14 mouse cellular contexts compared by ENCODE assay signal in genomic region chr5:56943899-56944298, GRCm38 (mm10).
"Had no signal": no experiment of that assay in that cellular context is flagged by ENCODE, and none has a peak within 500 bp of the region (broad histone marks: within the 10 kb centered on the region; RNA-seq: fewer than 3 reads in every experiment).

No protein-coding gene starts in this region.

- H3K9me3 ChIP-seq: hindbrain, embryonic 15.5 days; limb, embryonic 10.5 days; liver, embryonic 13.5 days; lung, embryonic 15.5 days; megakaryocyte, embryonic 14.5 days; midbrain, embryonic 12.5 days; stomach, embryonic 15.5 days had no signal

- ATAC-seq: intestine, embryonic 16.5 days; liver, postnatal 0 days had no signal

- DNase-seq: liver, embryonic 13.5 days; liver, postnatal 0 days; lung, postnatal 14 days; thymus, adult 2 months; thymus, postnatal 25 days had no signal

- H3K9ac ChIP-seq: hindbrain, embryonic 15.5 days; liver, embryonic 13.5 days; liver, postnatal 0 days; lung, embryonic 15.5 days; midbrain, embryonic 12.5 days; stomach, embryonic 15.5 days had no signal

- H3K27ac ChIP-seq: hindbrain, embryonic 15.5 days; left cerebral cortex, adult 2 months; limb, embryonic 10.5 days; liver, embryonic 13.5 days; lung, embryonic 15.5 days; macrophage; midbrain, embryonic 12.5 days; stomach, embryonic 15.5 days had no signal

- H3K36me3 ChIP-seq: hindbrain, embryonic 15.5 days; limb, embryonic 10.5 days; liver, embryonic 13.5 days; lung, embryonic 15.5 days; midbrain, embryonic 12.5 days; stomach, embryonic 15.5 days had no signal

- H3K4me3 ChIP-seq: hindbrain, embryonic 15.5 days; left cerebral cortex, adult 2 months; limb, embryonic 10.5 days; liver, embryonic 13.5 days; lung, embryonic 15.5 days; megakaryocyte, embryonic 14.5 days; midbrain, embryonic 12.5 days; stomach, embryonic 15.5 days had no signal

- H3K4me1 ChIP-seq: hindbrain, embryonic 15.5 days; limb, embryonic 10.5 days; liver, embryonic 13.5 days; lung, embryonic 15.5 days; megakaryocyte, embryonic 14.5 days; midbrain, embryonic 12.5 days; stomach, embryonic 15.5 days had no signal

- H3K27me3 ChIP-seq: hindbrain, embryonic 15.5 days; liver, embryonic 13.5 days; lung, embryonic 15.5 days; megakaryocyte, embryonic 14.5 days; midbrain, embryonic 12.5 days; stomach, embryonic 15.5 days had no signal

- H3K4me2 ChIP-seq: hindbrain, embryonic 15.5 days; liver, embryonic 13.5 days; lung, embryonic 15.5 days; midbrain, embryonic 12.5 days; stomach, embryonic 15.5 days had no signal
